Mouse (Mus musculus) heart, adult 2 months (tissue): ENCODE results near the gene Tmem259.

Experiments
- CTCF ChIP-seq: fragments of 200-600 bp; IDR thresholded peaks from 2 replicates; pipeline ENCODE4 v1.8.1; 2022; ENCODE audit warnings: antibody characterized with exemption, mild to moderate bottlenecking, moderate library complexity
- EP300 ChIP-seq: fragments of 200-500 bp; IDR thresholded peaks from 2 replicates; pipeline ENCODE4 v1.6.1; 2011; ENCODE audit warnings: low read depth, low read length, control low read depth; ENCODE audit not compliant: insufficient read depth
- POLR2A ChIP-seq: fragments of 200-500 bp; IDR thresholded peaks from 2 replicates; pipeline ENCODE4 v1.6.1; 2011; ENCODE audit warnings: mild to moderate bottlenecking, low read depth, low read length, control low read depth; ENCODE audit not compliant: insufficient read depth

DNA sequence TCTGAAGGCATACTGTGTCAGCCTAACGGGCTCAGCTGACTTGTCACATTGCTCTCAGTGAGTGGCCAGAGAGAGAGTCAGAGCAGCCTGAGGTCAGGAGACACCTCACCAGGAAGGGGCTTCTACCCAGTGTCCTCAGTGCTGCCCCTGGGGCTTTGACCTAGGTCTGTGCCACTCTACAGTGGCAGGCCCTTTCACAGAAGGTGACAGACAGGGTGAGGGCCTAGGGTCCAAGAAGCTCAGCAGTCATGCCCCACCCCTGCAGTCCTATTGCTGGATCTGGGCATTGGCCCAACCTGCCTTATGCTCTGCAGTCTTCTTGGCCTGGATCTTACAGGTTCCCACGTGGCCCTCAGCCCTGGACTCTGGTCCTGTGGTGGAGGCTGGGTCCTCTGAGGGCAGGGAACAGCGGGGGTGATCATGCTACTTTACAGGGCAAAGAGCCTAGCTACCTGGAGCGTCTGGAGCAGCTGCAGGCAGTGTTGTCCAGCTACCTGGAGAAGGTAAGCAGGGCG is 17.2 kb downstream of the Tmem259 start:
- TF ChIP-seq EP300 (0 out of 2 replicates have a peak, but pooled peaks have one; percentile 27), CTCF (no peak), POLR2A (no peak)
